Mouse (Mus musculus) CH12.LX (cell line): ENCODE data around the gene Gimd1. TPM values are rescaled to one million over a fixed set of nuclear protein-coding genes. Genes with fewer than 3 reads are reported as not detected.

ENCODE experiments used
- DNase-seq: peaks from one replicate; pipeline ENCODE4 v3.0.0-alpha.2; 2013; ENCODE audit errors: extremely low read depth
- H3K27ac ChIP-seq: 2 replicates; pipeline ENCODE4 v1.5.1; 2012; ENCODE audit warnings: low read depth, mild to moderate bottlenecking, control low read depth, moderate library complexity; ENCODE audit not compliant: insufficient read depth
- H3K27me3 ChIP-seq: replicated peaks from 2 replicates; pipeline ENCODE3; 2012; ENCODE audit warnings: inconsistent platforms
- H3K36me3 ChIP-seq, 2 experiments: replicated peaks in 1 of 2; 2 replicates each; pipeline versions ENCODE3 to v1.6.1; 2012; ENCODE audit warnings: inconsistent platforms in 1 of 2, low read length in 1 of 2, mild to moderate bottlenecking in 1 of 2, mixed read lengths in 1 of 2, moderate library complexity in 1 of 2; ENCODE audit not compliant: control insufficient read depth in 1 of 2, insufficient read depth in 1 of 2
- H3K4me1 ChIP-seq, 2 experiments: 2 replicates each; pipeline ENCODE4 v1.6.1; 2012; ENCODE audit warnings: inconsistent platforms in 1 of 2, moderate library complexity in 1 of 2; ENCODE audit not compliant: insufficient read depth in 2 of 2, control insufficient read depth in 1 of 2
- H3K4me2 ChIP-seq: 2 replicates; pipeline ENCODE4 v1.6.1; 2012; ENCODE audit warnings: low read depth, mild to moderate bottlenecking, control low read depth; ENCODE audit not compliant: poor library complexity, insufficient read depth, severe bottlenecking
- H3K4me3 ChIP-seq, 3 experiments: fragments of 150-350 bp in 1 of 3; sonication (generic) in 1 of 3; replicated peaks in 1 of 3; 2 replicates each; pipeline versions ENCODE3 to v1.5.1; 2011 to 2012; ENCODE audit warnings: low read depth in 2 of 3, low read length in 2 of 3, mild to moderate bottlenecking in 2 of 3, moderate library complexity in 2 of 3, control low read depth in 1 of 3, improper control_type of control experiment in 1 of 3, inconsistent platforms in 1 of 3, mixed read lengths in 1 of 3; ENCODE audit not compliant: poor library complexity in 1 of 3
- H3K79me2 ChIP-seq: replicated peaks from 2 replicates; pipeline ENCODE4 v1.6.1; 2012; ENCODE audit warnings: mild to moderate bottlenecking, moderate library complexity; ENCODE audit not compliant: control insufficient read depth, poor library complexity, insufficient read depth, severe bottlenecking; ENCODE audit errors: extremely low read depth
- H3K9ac ChIP-seq: 2 replicates; pipeline ENCODE4 v1.6.1; 2012; ENCODE audit warnings: low read depth, mild to moderate bottlenecking, control low read depth, moderate library complexity; ENCODE audit not compliant: insufficient read depth
- H3K9me3 ChIP-seq: replicated peaks from 2 replicates; pipeline ENCODE3; 2012; ENCODE audit warnings: low read length, inconsistent platforms, mixed read lengths
- BHLHE40 ChIP-seq: IDR thresholded peaks from 2 replicates; pipeline ENCODE4 v1.6.1; 2011; ENCODE audit warnings: mild to moderate bottlenecking, low read depth, low read length, improper control_type of control experiment
- CHD1 ChIP-seq: IDR thresholded peaks from 2 replicates; pipeline ENCODE4 v1.6.1; 2012; ENCODE audit warnings: low read depth, low read length, improper control_type of control experiment, inconsistent platforms
- CHD2 ChIP-seq: IDR thresholded peaks from 2 replicates; pipeline ENCODE4 v1.6.1; 2011; ENCODE audit warnings: low read length, improper control_type of control experiment
- E2F4 ChIP-seq: IDR thresholded peaks from 2 replicates; pipeline ENCODE4 v1.6.1; 2011; ENCODE audit warnings: low read depth, low read length, improper control_type of control experiment; ENCODE audit not compliant: insufficient replicate concordance
- ELF1 ChIP-seq: IDR thresholded peaks from 2 replicates; pipeline ENCODE4 v1.6.1; 2014; ENCODE audit warnings: low read depth, mild to moderate bottlenecking, inconsistent platforms, low read length, improper control_type of control experiment
- EP300 ChIP-seq: IDR thresholded peaks from 2 replicates; pipeline ENCODE4 v1.6.1; 2011; ENCODE audit warnings: low read length, improper control_type of control experiment
- ETS1 ChIP-seq: conservative IDR thresholded peaks from 2 replicates; pipeline ENCODE4 v1.6.1; 2012; ENCODE audit warnings: low read depth, mild to moderate bottlenecking, inconsistent platforms, low read length, improper control_type of control experiment, moderate library complexity
- GABPA ChIP-seq: IDR thresholded peaks from 2 replicates; pipeline ENCODE4 v1.6.1; 2012; ENCODE audit warnings: low read depth, low read length, improper control_type of control experiment, inconsistent platforms; ENCODE audit not compliant: insufficient replicate concordance
- JUN ChIP-seq: IDR thresholded peaks from 2 replicates; pipeline ENCODE4 v1.6.1; 2011; ENCODE audit warnings: low read depth, mild to moderate bottlenecking, low read length, improper control_type of control experiment, moderate library complexity; ENCODE audit not compliant: insufficient read depth
- KAT2A ChIP-seq: IDR thresholded peaks from 2 replicates; pipeline ENCODE4 v1.6.1; 2012; ENCODE audit warnings: low read length, improper control_type of control experiment, inconsistent platforms; ENCODE audit not compliant: insufficient replicate concordance
- MAFK ChIP-seq: IDR thresholded peaks from 2 replicates; pipeline ENCODE4 v1.6.1; 2011; ENCODE audit warnings: low read length, improper control_type of control experiment; ENCODE audit not compliant: insufficient replicate concordance
- MAX ChIP-seq: IDR thresholded peaks from 2 replicates; pipeline ENCODE4 v1.6.1; 2011; ENCODE audit warnings: low read length, improper control_type of control experiment
- MAZ ChIP-seq: IDR thresholded peaks from 2 replicates; pipeline ENCODE4 v1.6.1; 2012; ENCODE audit warnings: low read depth, mild to moderate bottlenecking, inconsistent platforms, low read length, improper control_type of control experiment, moderate library complexity
- MEF2A ChIP-seq: IDR thresholded peaks from 2 replicates; pipeline ENCODE4 v1.6.1; 2014; ENCODE audit warnings: low read depth, mild to moderate bottlenecking, inconsistent platforms, low read length, improper control_type of control experiment, borderline replicate concordance
- MXI1 ChIP-seq: IDR thresholded peaks from 2 replicates; pipeline ENCODE4 v1.6.1; 2011; ENCODE audit warnings: mild to moderate bottlenecking, low read depth, low read length, improper control_type of control experiment
- NELFE ChIP-seq: IDR thresholded peaks from 2 replicates; pipeline ENCODE4 v1.6.1; 2011; ENCODE audit warnings: low read depth, low read length, improper control_type of control experiment
- NRF1 ChIP-seq: IDR thresholded peaks from 2 replicates; pipeline ENCODE4 v1.6.1; 2014; ENCODE audit warnings: low read depth, mild to moderate bottlenecking, inconsistent platforms, low read length, improper control_type of control experiment, moderate library complexity
- PAX5 ChIP-seq: IDR thresholded peaks from 2 replicates; pipeline ENCODE4 v1.6.1; 2012; ENCODE audit warnings: low read length, inconsistent platforms, mixed read lengths
- POLR2AphosphoS2 ChIP-seq: IDR thresholded peaks from 2 replicates; pipeline ENCODE4 v1.6.1; 2011; ENCODE audit warnings: low read depth, low read length, improper control_type of control experiment
- RAD21 ChIP-seq: IDR thresholded peaks from 2 replicates; pipeline ENCODE4 v1.6.1; 2011; ENCODE audit warnings: low read depth, mild to moderate bottlenecking, low read length, improper control_type of control experiment, moderate library complexity
- RCOR1 ChIP-seq: conservative IDR thresholded peaks from 2 replicates; pipeline ENCODE4 v1.6.1; 2012; ENCODE audit warnings: low read depth, mild to moderate bottlenecking, inconsistent platforms, low read length, improper control_type of control experiment
- SIN3A ChIP-seq: IDR thresholded peaks from 2 replicates; pipeline ENCODE4 v1.6.1; 2012; ENCODE audit warnings: low read length, improper control_type of control experiment, inconsistent platforms
- SMC3 ChIP-seq: IDR thresholded peaks from 2 replicates; pipeline ENCODE4 v1.6.1; 2011; ENCODE audit warnings: low read depth, low read length, improper control_type of control experiment
- UBTF ChIP-seq: IDR thresholded peaks from 2 replicates; pipeline ENCODE4 v1.6.1; 2012; ENCODE audit warnings: low read depth, mild to moderate bottlenecking, inconsistent platforms, low read length, improper control_type of control experiment, moderate library complexity
- USF1 ChIP-seq: IDR thresholded peaks from 2 replicates; pipeline ENCODE4 v1.6.1; 2014; ENCODE audit warnings: low read depth, mild to moderate bottlenecking, inconsistent platforms, low read length, improper control_type of control experiment
- USF2 ChIP-seq: conservative IDR thresholded peaks from 2 replicates; pipeline ENCODE4 v1.6.1; 2011; ENCODE audit warnings: low read depth, low read length, improper control_type of control experiment
- ZC3H11A ChIP-seq: IDR thresholded peaks from 2 replicates; pipeline ENCODE4 v1.6.1; 2012; ENCODE audit warnings: low read depth, mild to moderate bottlenecking, inconsistent platforms, low read length, improper control_type of control experiment
- ZKSCAN1 ChIP-seq: IDR thresholded peaks from 2 replicates; pipeline ENCODE4 v1.6.1; 2012; ENCODE audit warnings: low read depth, inconsistent platforms, low read length, improper control_type of control experiment, borderline replicate concordance
- ZMIZ1 ChIP-seq: IDR thresholded peaks from 2 replicates; pipeline ENCODE4 v1.6.1; 2012; ENCODE audit warnings: low read depth, mild to moderate bottlenecking, inconsistent platforms, low read length, improper control_type of control experiment
- ZNF384 ChIP-seq: IDR thresholded peaks from 2 replicates; pipeline ENCODE4 v1.6.1; 2012; ENCODE audit warnings: low read depth, low read length, improper control_type of control experiment, inconsistent platforms
- dilution Hi-C: fragments of 300-500 bp; cut with MboI; formaldehyde crosslinking; loops from 2 replicates; pipeline ENCODE4 v1.14.3; 2020; ENCODE audit warnings: low sequenced_read_pairs; ENCODE audit not compliant: extremely low pct_unique_long_range_greater_than_20kb, extremely low pct_ligation_motif_present
- in situ Hi-C: fragments of 300-500 bp; cut with MboI; formaldehyde crosslinking; loops from 3 replicates; pipeline ENCODE4 v1.14.3; 2019; ENCODE audit warnings: low sequenced_read_pairs, low pct_ligation_motif_present, low pct_unique_long_range_greater_than_20kb, mixed read lengths
- polyA plus RNA-seq: library from polyadenylated mRNA; unstranded; fragments of >175 nt; gene quantifications from 2 replicates; pipeline ENCODE4 v1.2.1, GENCODE M21; 2012; ENCODE audit warnings: low read depth; ENCODE audit not compliant: insufficient read length
- total RNA-seq, 2 experiments: library from RNA; depleted of rRNA; stranded (reverse); fragments of 300-350 nt in 1 of 2; fragments of >200 nt in 1 of 2; gene quantifications; 2 replicates each; pipeline ENCODE4 v1.2.3; 2012 to 2014

The Gimd1 gene
- total RNA-seq (2012; rRNA removed) (not detected in 2 replicates), total RNA-seq (2014; rRNA removed) (not detected in 2 replicates), polyA plus RNA-seq (not detected in 2 replicates)

DNA sequence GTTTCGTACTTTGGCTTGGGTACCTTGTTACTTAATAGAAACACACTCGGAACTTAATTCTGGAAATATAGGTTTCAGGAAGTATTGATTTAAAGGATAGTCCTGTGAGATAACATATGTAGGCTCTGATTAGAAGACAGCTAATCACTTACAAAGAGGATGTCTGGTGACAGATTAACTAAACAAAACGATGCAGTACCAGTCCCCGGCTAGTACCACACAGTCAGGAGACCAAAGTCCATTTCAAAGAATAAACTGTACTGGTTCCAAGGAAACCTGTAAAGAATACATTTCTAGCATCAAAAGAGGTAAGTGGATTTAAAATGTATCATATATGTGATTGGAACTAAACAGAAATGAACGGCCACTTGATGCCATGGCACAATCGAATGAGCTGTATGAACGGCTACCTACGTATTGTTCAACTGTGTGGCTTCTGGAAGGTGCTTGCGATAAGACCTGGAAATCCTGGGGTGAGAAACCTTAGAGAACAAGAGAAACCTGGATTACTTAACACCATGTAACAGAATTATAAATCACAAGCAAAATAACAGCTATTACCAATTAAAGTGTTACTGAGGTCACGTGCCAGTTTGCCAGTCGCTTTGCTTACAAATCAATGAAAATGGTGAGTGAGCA is at the start of gene Gimd1:
Gimd1 (plus strand) TSS at position 220 of the 639 bp plus-strand sequence.
- Histone ChIP-seq H3K4me3 (no peak within 1 kb of the TSS), H3K79me2 (no peaks in the 10 kb centered on the region), H3K9ac (no peak within 1 kb of the TSS)
- no peak for DNase-seq
- dilution Hi-C loops, result no loop called here
- in situ Hi-C loops, result no loop called here
- no peak for TF ChIP-seq UBTF
- TF ChIP-seq EP300, result no peak
- no peak for TF ChIP-seq JUN
- TF ChIP-seq ZKSCAN1, result no peak
- TF ChIP-seq CHD2, result no peak
- TF ChIP-seq MAFK, result no peak
- TF ChIP-seq USF2, result no peak
- TF ChIP-seq SMC3, result no peak
- TF ChIP-seq MAZ, result no peak
- no peak for TF ChIP-seq ELF1
- TF ChIP-seq, all 38 proteins: peak for 0
- H3K4me1 ChIP-seq, result peaks cover 0 to 4% of the 10 kb centered on the region in 2 experiments; a peak in 1 of 4 replicates
- H3K27me3 ChIP-seq, result no peaks in the 10 kb centered on the region
- H3K4me2 ChIP-seq, result no peak within 1 kb of the TSS
- H3K27ac ChIP-seq, result no peak within 1 kb of the TSS
- no peaks in the 10 kb centered on the region for H3K36me3 ChIP-seq
- H3K9me3 ChIP-seq, result no peaks in the 10 kb centered on the region

DNA sequence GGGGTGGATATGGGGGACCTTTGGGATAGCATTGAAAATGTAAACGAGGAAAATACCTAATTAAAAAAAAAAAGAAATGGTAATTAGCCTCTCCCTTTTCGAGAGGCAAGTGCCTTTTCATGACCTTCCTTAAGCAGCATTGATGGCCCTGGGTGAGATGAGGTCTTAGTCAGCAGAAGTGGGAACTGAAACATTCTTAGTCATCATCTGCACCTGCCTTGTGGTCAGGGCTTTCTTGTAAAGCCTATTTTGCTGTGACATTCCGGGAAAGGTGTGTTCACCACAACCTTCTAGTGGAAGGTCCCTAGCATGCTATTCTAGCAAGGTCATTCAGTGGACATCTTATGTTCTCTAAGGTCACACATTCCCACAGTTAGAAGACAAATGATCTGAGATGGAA is 48.4 kb upstream of the Gimd1 start:
- peak overlapping the region; percentile 97 for H3K27ac ChIP-seq
- in situ Hi-C loops (loop anchor here (10.0 kb wide), 1 partner anchor 46 kb away; no protein-coding TSS in a partner anchor), dilution Hi-C loops (no loop called here)
- TF ChIP-seq MEF2A (peak; percentile 97), USF1 (no peak), USF2 (no peak), EP300 (peak; percentile 100), PAX5 (no peak), SIN3A (peak; percentile 64; the same call in 1 of the 2 replicates), JUN (peak; percentile 99), ZNF384 (peak; percentile 75), MAX (peak; percentile 77), BHLHE40 (peak; percentile 97), RAD21 (no peak; the same call in 1 of the 2 replicates), UBTF (no peak), ETS1 (peak; percentile 96), ZMIZ1 (no peak), KAT2A (no peak), POLR2AphosphoS2 (no peak), CHD2 (peak; percentile 92), NELFE (no peak), GABPA (no peak), CHD1 (no peak), MAZ (peak; percentile 59; the same call in 1 of the 2 replicates), RCOR1 (peak; percentile 98), E2F4 (no peak), NRF1 (no peak), MAFK (peak; percentile 95), ZC3H11A (no peak), ELF1 (no peak), MXI1 (no peak)

More for the DNA sequence above, 48.4 kb upstream of the Gimd1 start:
- H3K4me2 ChIP-seq, result no peak overlapping the region
- H3K9me3 ChIP-seq, result peaks cover 15% of the 10 kb centered on the region
- DNase-seq, result peak; percentile 91
- H3K4me1 ChIP-seq, result peaks cover 11 to 28% of the 10 kb centered on the region in 2 experiments
- no peaks in the 10 kb centered on the region for H3K79me2 ChIP-seq
- no peak overlapping the region for H3K4me3 ChIP-seq
- H3K27me3 ChIP-seq, result no peaks in the 10 kb centered on the region
- no peak overlapping the region; the same call in 1 of the 2 replicates for H3K9ac ChIP-seq
- H3K36me3 ChIP-seq, result no peaks in the 10 kb centered on the region
